Comparison of ENCODE assay signal across 12 mouse cellular contexts in the genomic region with DNA sequence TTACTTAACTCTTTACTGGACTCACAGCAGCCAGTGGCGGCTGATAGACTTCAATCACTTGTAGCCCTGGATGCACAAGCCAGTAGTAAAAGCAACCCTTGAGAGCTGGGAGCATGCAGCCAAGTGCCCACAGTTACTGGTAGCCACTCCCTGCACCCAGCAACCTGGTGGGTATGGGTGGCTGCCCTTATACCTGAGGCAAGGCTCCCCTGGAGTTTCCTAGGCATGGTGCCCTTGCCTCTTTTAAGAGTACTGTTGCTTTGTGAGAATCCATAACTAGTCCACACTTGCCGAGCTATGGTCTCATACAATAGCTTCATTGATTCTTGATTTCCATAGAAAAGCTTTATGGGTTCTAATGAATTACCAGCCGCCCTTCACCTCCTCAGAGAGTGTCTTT.
DNase-seq lines count a peak whose midpoint lies in the region; ATAC-seq and TF ChIP-seq lines count a peak whose summit lies in the region.
"Had no signal": no experiment of that assay in that cellular context is flagged by ENCODE, and none has a peak within 500 bp of the region (broad histone marks: within the 10 kb centered on the region; RNA-seq: fewer than 3 reads in every experiment).

No protein-coding gene starts in this region.

- no peaks in the 10 kb centered on the region for H3K27me3 ChIP-seq in heart, postnatal 0 days (ENCODE audit: control insufficient read depth, insufficient read depth, low read length)
- no peaks in the 10 kb centered on the region for H3K27me3 ChIP-seq in C2C12 (ENCODE audit: control insufficient read depth, insufficient read depth, insufficient read length)
- no peaks in the 10 kb centered on the region for H3K27me3 ChIP-seq in embryonic facial prominence, embryonic 11.5 days (ENCODE audit: control insufficient read depth, insufficient read depth, low read length)
- H3K27me3 ChIP-seq in midbrain, embryonic 16.5 days (ENCODE audit: control insufficient read depth, insufficient read depth, low read depth, low read length): no peaks in the 10 kb centered on the region

- peaks cover 60% of the 10 kb centered on the region for H3K4me1 ChIP-seq in heart, postnatal 0 days (ENCODE audit: control insufficient read depth, insufficient read depth)
- no peaks in the 10 kb centered on the region for H3K4me1 ChIP-seq in embryonic facial prominence, embryonic 11.5 days (ENCODE audit: control insufficient read depth, insufficient read depth, low read length)
- peaks cover 9% of the 10 kb centered on the region for H3K4me1 ChIP-seq in midbrain, embryonic 16.5 days (ENCODE audit: control insufficient read depth, insufficient read depth, low read length)

- peaks cover 20% of the 10 kb centered on the region; the same call in 1 of the 2 replicates for H3K36me3 ChIP-seq in heart, postnatal 0 days (replicated peaks; ENCODE audit: control insufficient read depth, insufficient read depth, low read length)
- peaks cover 65% of the 10 kb centered on the region for H3K36me3 ChIP-seq in C2C12 (ENCODE audit: control insufficient read depth, insufficient read depth)
- H3K36me3 ChIP-seq in embryonic facial prominence, embryonic 11.5 days (replicated peaks; ENCODE audit: control insufficient read depth, insufficient read depth, low read depth, low read length): no peaks in the 10 kb centered on the region; the same call in 1 of the 2 replicates
- H3K36me3 ChIP-seq in midbrain, embryonic 16.5 days (ENCODE audit: control insufficient read depth, insufficient read depth, low read length): no peaks in the 10 kb centered on the region

- H3K4me2 ChIP-seq in heart, postnatal 0 days (ENCODE audit: low read depth, low read length): peak overlapping the region; percentile 57
- H3K4me2 ChIP-seq in embryonic facial prominence, embryonic 11.5 days (ENCODE audit: low read depth, low read length): 0 out of 2 replicates have a peak overlapping the region, but pooled peaks have one; percentile 11
- H3K4me2 ChIP-seq in midbrain, embryonic 16.5 days (ENCODE audit: low read length): no peak overlapping the region

- peak; percentile 4 for DNase-seq in heart, postnatal 0 days (ENCODE audit: low spot score)
- DNase-seq in heart, postnatal 25 days (ENCODE audit: low spot score): no peak
- DNase-seq in embryonic facial prominence, embryonic 11.5 days (ENCODE audit: low spot score): no peak
- DNase-seq in kidney, postnatal 25 days: peak; percentile 45 to 70
- DNase-seq in cerebellum, adult 8-10 months: no peak
- DNase-seq in urinary bladder, postnatal 25 days (ENCODE audit: low spot score): no peak
- DNase-seq: lung, adult 2 months; right cerebral cortex, postnatal 4 days; thymus, postnatal 14 days had no signal

- no peak for TF ChIP-seq CTCF in heart, postnatal 0 days (IDR thresholded peaks at IDR 0.05; ENCODE audit: low read depth)
- TF ChIP-seq CTCF in C2C12 (IDR thresholded peaks at IDR 0.05; ENCODE audit: control insufficient read depth, insufficient read depth, insufficient read length): no peak

- intact Hi-C loops in heart, postnatal 25 days (cut with DNase I): loop anchor here (5.0 kb wide), 2 partner anchors 48 to 197 kb away; no protein-coding TSS in a partner anchor

- 72% methylated on average over 3 of the region's 3 CpGs for WGBS in heart, postnatal 0 days
- WGBS in embryonic facial prominence, embryonic 11.5 days: 59% methylated on average over 3 of the region's 3 CpGs
- WGBS in midbrain, embryonic 16.5 days: 50% methylated on average over 3 of the region's 3 CpGs

- peak overlapping the region; percentile 29 for H3K4me3 ChIP-seq in heart, postnatal 0 days (ENCODE audit: low read depth, low read length)
- peak overlapping the region; percentile 21 for H3K4me3 ChIP-seq in C2C12 (ENCODE audit: insufficient read depth, poor library complexity, severe bottlenecking)
- no peak overlapping the region for H3K4me3 ChIP-seq in embryonic facial prominence, embryonic 11.5 days (ENCODE audit: low read depth, low read length)
- no peak overlapping the region for H3K4me3 ChIP-seq in midbrain, embryonic 16.5 days (ENCODE audit: low read depth, low read length)

- H3K79me2 ChIP-seq in C2C12 (ENCODE audit: control insufficient read depth, insufficient read depth): peaks cover 97% of the 10 kb centered on the region

- H3K9ac ChIP-seq in heart, postnatal 0 days (replicated peaks; ENCODE audit: low read depth, low read length): 0 out of 2 replicates have a peak overlapping the region, but pooled peaks have one; percentile 32
- H3K9ac ChIP-seq in embryonic facial prominence, embryonic 11.5 days (replicated peaks; ENCODE audit: low read length): no peak overlapping the region
- no peak overlapping the region for H3K9ac ChIP-seq in midbrain, embryonic 16.5 days (ENCODE audit: low read depth, low read length)

- TF ChIP-seq EP300 in heart, postnatal 0 days (IDR thresholded peaks at IDR 0.05; ENCODE audit: low read depth): no peak

- no peak for ATAC-seq in heart, postnatal 0 days (ENCODE audit: insufficient read depth, low read depth)
- ATAC-seq in embryonic facial prominence, embryonic 11.5 days (replicated peaks; ENCODE audit: insufficient number of reproducible peaks, low FRiP score, low TSS enrichment, low read depth): no peak
- no peak for ATAC-seq in midbrain, embryonic 16.5 days
- ATAC-seq: hindbrain, embryonic 16.5 days had no signal

- H3K9me3 ChIP-seq in heart, postnatal 0 days (replicated peaks; ENCODE audit: control insufficient read depth, low read length): no peaks in the 10 kb centered on the region
- no peaks in the 10 kb centered on the region for H3K9me3 ChIP-seq in embryonic facial prominence, embryonic 11.5 days (replicated peaks; ENCODE audit: control insufficient read depth, low read length)
- no peaks in the 10 kb centered on the region for H3K9me3 ChIP-seq in midbrain, embryonic 16.5 days (replicated peaks; ENCODE audit: control insufficient read depth, low read length, poor library complexity, severe bottlenecking)

- H3K79me3 ChIP-seq in C2C12 (ENCODE audit: low read depth): peaks cover 88% of the 10 kb centered on the region

- peak overlapping the region; percentile 84 for H3K27ac ChIP-seq in heart, postnatal 0 days (ENCODE audit: low read depth)
- H3K27ac ChIP-seq in embryonic facial prominence, embryonic 11.5 days (replicated peaks; ENCODE audit: low read depth, low read length): no peak overlapping the region
- no peak overlapping the region for H3K27ac ChIP-seq in midbrain, embryonic 16.5 days (ENCODE audit: low read length)

- peak overlapping the region; percentile 38 for H3ac ChIP-seq in C2C12 (ENCODE audit: control insufficient read depth, insufficient read length, low read depth)

TF ChIP-seq in C2C12, 6 proteins besides CTCF, POLR2A, EP300 and RAD21:
- TF ChIP-seq MYOD1 (IDR thresholded peaks at IDR 0.05; ENCODE audit: control insufficient read depth, insufficient read length, low read depth) (no peak), MAX (IDR thresholded peaks at IDR 0.05) (no peak), CEBPB (IDR thresholded peaks at IDR 0.05; ENCODE audit: low read depth) (no peak), FOSL1 (IDR thresholded peaks at IDR 0.05; ENCODE audit: insufficient read depth, low read length, poor library complexity, severe bottlenecking) (no peak), USF1 (IDR thresholded peaks at IDR 0.05; ENCODE audit: low read depth) (no peak), MYOG (IDR thresholded peaks at IDR 0.05; ENCODE audit: control insufficient read depth, extremely low read depth, insufficient read length) (no peak)

Comparison
In these comparisons a context has a peak if more than half of its experiments do, and no peak if none do; other contexts are left out.
1. DNase-seq: peak in heart, postnatal 0 days (single experiment) and kidney, postnatal 25 days (2 of 2); none in heart, postnatal 25 days (single experiment), embryonic facial prominence, embryonic 11.5 days (single experiment), cerebellum, adult 8-10 months (single experiment) and urinary bladder, postnatal 25 days (single experiment).
2. H3K4me3 ChIP-seq: peak in heart, postnatal 0 days (single experiment) and C2C12 (single experiment); none in embryonic facial prominence, embryonic 11.5 days (single experiment) and midbrain, embryonic 16.5 days (single experiment).